Mouse (Mus musculus) Muller cell, postnatal 12 days (primary cell): ENCODE data around the gene Trim47.
A peak's percentile ranks its signal among the peaks of the same experiment; 100 is the strongest.
"Not testable (repeated sequence)": the region's sequence is repeated elsewhere in the genome, so short reads cannot be mapped to it uniquely, and the experiment has no call there.

Source experiments
- DNase-seq: peaks from one replicate; pipeline ENCODE4 v3.0.0-alpha.2; 2015; ENCODE audit errors: inconsistent ontology term

The Trim47 gene

DNA sequence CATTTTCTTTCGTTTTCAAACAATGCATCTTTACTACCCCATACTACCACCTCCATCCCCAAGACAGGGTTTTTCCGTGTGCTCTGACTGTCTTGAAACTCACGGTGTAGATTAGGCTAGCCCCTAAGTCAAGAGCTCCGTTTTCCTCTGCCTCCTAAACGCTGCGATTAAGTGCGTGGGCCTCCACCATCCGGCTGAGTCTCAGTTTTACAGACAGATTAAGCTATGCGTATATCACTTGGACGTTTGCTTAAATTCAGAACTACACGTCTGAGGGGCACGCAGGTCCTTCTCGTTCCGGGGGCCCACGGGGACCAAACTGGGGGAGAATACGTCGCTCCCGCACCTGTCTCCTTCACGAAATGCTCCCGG lies 11.1 kb upstream of the Trim47 start:
- DNase-seq: no peak

DNA sequence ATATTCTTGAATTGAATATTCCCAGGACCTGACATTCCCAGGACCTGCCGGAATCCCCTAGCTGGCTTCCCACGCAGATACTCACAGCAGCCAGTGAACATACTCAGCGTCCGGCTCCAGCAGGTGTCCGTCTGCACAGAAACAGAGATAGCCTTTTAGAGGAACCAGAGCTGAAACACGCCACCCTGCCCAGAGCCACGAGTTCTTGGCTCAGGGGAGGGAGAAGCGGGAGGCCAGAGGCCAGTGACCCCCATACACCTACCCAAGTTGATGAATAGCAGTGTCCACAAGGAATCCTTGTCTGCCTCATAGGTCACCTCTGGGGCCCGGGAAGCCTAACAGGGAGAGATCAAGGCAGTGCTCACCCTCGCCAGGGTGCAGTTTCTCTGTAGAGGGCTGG lies 7.2 kb upstream of the Trim47 start:
- DNase-seq: no peak

DNA sequence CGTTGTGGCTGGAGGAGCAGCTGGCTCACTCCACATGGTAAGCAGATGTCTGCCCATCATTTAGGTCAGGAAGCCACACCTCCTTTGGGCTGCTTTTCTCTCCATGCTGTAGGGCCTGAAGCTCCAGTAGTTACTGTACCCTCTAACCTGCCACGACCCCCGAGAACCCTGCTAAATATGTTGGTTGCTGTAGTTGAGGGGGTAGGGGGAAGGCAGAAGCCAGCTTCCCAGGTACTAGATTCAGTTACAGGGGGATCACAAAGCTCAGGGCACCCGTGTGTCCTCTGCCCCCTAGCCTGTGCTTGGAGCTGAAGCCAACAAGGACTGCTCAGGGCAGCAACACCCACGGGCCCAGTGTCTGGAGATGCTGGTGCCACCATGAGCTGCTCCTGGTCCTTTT lies 6.5 kb upstream of the Trim47 start:
- no peak for DNase-seq

DNA sequence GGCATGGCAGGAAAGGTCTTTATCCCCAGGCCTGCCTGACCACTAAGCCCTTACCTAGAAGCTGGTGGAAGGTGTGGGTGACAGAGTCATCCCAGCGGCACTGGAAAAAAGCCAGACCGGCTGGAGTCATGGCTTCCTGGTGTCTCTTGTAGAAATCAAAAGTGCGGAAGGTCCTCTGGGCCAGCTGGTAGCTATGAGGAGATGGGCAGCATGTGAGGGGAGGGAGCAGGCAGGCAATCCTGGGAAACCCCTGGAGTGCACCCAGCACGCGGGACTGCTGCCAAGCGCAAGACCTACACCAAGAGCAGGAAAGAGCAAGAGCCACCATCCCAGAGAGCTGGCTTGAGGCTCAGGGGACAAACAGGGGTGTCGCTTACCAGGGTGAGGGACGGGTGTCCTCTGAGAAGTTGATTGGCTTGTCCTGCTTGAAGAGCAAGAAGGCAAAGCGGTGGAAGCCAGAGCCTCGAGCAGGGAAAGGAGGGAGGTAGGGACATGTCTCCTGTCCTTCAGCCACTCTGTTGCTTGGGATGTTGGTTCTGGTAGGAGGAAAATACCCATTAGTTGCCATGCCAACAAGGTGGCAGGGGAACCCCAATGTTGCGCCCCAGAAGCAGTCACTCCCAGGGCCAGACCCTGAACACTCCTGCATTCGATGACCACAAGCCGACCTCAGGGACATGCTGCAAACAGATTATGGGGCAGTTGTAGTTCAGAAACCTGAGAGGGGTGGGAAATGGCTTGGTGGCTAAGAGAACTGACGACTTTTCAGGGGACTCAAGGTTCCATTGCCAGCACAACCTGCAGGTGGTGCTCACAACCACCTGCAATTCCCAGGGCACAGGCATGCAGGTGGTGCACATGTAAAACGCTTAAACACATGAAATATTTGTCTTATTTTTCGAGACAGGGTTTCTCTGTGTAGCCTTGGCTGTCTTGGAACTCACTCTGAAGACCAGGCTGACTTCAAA lies 5.6 kb upstream of the Trim47 start:
- no peak for DNase-seq

DNA sequence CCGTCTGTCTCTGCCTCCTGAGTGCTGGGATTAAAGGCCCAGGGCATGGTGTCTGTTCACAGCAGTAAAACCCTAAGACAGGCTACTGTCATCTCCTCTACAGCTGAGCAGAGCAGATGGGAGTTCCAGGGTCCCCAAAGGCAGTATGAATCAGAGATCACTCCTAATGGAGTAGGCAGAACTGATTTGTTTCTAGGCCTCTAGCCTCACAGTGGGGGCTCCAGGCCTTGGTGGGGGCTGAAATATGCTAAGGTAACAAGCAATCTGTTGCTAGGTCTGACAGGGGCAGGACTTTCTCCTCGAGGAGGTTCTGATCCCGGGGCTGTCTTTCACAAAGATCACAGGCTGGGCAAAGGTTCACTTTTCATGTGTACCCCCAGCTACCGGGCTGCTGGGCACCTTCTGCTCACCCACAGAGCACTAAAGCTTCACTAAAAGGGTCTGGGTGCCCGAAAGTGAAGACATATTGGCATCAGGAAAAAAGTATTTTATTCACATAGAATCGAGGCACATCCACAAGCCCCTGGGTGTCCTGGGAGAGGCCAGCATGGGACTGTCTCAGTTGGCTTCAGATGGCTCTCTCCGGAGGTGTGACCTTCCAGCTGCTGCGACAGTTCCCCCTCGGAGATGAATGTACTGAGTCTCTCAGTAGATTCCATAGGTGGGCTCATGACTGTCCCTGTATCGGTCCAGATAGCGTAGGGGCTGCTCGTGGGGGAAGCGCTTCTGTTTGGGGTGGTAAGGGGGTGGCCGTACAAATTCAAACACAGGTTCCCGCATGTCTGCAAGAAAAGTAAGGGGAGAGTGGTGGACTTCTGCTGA lies 4.5 kb upstream of the Trim47 start:
- DNase-seq: no peak

DNA sequence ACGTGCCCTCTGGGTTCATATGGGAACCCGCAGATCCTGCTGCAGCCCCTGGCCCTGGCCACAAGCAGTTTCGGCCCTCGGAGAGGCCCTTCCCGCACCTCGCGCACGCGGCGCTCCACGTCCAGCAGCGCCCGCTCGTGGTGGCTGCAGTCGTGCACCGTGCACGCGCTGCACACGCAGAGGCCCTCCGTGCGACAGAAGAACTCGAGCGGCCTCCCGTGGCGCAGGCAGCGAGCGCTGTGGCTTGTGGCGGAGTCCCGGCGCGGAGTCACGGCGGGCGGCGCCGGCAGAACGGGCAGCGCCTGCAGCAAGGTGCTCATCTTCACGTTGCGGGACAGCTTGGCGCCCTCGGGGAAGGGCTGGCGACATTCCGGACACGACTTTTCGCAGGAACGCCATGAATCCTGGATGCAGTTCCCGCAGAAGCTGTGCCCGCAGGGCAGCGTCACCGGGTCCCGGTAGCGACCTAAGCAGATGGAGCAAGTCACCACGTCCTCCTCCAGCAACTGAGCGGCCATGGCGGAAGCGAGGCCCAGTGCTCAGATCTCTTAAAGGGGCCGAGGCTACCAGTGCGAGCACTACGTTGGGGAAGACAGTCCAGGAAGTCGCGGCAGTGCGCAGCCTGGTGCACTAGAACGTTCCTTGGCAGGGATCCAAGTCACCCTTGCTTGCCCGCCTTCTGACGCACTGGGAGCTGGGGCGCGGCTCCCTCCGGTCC lies 3.6 kb upstream of the Trim47 start, which contains the start of gene Trim65:
TSS of gene Trim65 (minus strand) at position 641 of the 718 bp plus-strand sequence.
- peak; percentile 88 for DNase-seq

DNA sequence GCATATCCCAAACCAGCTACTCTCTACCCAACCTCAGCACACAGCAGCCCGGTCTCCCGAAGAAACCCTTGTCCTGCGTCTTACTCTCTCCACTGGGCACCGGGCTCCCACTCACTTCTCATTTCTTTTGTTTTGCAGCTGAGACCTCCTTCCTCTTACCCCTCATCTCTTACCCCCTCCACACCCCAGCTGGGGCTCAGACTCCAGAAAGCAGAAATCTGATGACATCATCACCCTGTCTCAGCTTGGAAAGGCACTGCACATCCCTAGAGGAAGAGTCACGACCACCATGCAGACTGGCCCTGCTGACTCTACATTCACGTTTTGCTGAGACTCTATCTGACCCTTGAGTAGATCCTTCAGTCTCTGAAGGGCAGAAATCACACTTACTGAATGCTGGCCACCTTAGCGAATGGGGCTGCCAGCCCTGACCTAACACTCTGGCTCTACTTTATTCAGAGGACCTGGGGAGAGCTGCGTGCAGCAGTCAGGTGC lies 3.0 kb upstream of the Trim47 start:
- no peak for DNase-seq

DNA sequence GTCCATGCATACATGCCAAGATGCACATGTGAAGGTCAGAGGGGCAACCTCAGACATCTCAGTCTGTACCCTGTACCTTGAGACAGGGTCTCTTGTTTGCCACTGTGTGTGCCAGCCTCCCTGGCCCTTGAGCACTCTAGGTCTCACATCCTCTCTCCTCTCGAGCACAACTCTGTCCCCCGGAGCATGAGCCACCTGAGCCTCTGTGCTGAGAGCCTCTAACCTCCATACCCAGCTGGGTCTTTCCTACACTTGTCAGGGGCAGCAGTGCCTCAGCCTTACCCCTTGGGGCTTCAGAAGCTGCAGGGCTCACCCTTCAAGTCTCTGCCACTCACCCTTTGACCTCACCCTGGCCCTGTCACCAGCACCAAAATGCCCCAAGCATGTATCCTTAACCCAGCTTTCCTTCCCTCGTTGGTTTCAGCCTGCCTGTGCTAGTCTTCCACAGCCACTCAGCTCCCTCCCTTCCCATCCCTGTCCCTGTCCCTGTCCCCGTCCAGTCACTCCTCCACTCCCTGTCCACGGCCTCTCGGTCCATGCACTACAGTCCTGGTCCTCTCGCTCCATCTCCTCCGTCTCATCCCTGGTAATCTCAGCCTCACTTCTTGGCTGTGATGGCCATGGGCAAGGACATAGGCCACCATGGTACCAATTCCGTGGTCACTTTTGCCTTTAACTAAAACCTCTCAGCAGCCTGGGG lies 2.2 kb upstream of the Trim47 start:
- no peak for DNase-seq

DNA sequence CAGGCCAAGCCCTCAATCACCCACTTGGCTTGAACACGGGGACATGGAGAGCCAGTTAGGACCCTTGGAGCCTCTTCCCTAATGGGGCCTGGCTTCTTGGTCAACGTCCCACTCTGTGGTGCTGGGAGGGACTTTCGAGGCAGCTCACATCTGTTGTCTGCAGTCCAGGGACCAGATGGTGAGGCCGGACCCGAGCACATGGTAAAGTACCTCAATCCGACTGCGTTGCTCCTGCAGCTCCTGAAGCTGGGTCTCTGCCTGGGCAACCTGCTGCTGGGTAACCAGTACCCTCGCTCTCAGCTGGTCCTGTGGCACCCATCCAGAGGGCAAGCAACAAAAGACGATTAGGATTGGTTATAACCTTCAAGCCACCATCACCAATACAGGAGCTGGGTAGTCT lies 976 bp upstream of the Trim47 start:
- DNase-seq: no peak

DNA sequence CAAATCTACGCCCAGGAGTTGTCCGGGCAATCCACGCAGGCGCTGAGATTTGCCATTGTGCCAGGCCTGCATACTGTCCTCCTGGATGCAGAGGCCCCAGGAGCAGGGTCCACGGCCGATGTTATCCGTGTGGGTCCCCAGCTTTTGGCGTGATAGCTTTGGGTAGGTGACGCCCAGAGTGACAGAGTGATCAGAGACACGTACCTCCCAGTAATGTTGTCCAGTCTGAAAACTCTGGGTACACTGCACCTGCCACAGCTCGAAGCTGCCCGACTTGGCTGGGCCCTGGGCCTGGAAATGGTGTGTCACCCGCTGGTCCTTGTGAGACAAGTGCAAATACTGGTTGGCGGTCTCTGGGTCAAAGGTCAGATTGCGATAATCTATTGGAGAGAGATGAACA lies 749 bp downstream of the Trim47 start:
- no peak for DNase-seq

DNA sequence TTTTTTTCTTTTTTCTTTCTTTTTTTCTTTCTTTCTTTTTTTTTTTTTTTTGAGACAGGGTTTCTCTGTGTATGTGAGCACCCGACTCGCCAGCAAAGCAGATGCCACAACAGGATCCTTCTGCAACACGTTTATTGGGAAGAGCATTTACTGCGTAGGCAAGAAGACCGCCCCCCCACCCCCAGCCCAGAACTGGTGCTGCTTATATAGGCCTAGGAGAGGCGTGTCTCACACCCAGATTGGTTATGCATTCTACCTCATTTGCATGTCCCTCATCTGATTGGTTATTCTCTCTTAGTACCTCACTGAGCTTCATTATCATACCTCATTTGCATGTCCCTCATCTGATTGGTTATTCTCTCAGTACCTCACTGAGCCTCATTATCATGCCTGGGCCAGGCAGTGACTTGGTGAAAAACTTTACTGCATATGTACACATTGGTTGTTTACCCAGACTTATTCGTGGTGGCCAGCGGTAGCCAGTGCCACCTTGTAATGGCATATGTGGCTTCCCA lies 5.2 kb downstream of the Trim47 start:
- not testable (repeated sequence) for DNase-seq

DNA sequence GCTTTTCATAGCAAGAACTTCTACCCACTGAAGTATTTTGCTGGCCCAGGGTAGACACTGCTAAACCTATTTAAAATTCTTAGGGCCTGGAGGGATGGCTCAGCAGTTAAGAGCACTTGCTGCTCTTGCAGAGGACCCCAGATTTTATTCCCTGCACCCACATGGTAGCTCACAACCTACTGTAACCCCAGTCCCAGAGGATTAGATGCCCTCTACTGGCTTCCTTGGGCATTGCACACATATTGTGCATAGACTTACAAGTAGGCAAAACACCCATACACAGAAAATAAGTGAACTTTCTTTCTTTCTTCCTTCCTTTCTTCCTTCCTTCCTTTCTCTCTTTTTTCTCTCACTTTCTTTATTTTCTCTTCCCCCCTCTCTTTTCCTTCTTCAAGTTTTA lies 9.2 kb downstream of the Trim47 start:
- no peak for DNase-seq

DNA sequence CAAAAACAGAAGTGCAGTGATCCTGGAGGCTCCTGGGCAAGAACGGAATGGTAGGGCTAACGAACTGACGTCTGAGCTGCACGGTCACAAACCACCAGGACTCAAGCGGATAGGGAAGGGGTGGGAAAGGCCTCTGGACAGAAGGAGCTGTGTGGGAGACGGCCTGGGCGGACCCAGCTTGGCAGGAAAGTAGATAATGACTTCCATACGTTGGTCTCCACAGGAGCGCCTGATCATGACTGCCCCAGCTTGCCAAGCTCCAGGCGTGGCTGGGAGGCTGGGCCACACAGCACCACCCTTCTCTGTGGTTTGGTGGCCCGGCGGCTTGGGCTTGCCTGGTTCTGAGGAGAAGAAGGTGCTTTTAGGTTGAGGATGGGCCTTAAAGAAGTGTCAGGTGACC lies 9.8 kb downstream of the Trim47 start:
- DNase-seq: no peak

DNA sequence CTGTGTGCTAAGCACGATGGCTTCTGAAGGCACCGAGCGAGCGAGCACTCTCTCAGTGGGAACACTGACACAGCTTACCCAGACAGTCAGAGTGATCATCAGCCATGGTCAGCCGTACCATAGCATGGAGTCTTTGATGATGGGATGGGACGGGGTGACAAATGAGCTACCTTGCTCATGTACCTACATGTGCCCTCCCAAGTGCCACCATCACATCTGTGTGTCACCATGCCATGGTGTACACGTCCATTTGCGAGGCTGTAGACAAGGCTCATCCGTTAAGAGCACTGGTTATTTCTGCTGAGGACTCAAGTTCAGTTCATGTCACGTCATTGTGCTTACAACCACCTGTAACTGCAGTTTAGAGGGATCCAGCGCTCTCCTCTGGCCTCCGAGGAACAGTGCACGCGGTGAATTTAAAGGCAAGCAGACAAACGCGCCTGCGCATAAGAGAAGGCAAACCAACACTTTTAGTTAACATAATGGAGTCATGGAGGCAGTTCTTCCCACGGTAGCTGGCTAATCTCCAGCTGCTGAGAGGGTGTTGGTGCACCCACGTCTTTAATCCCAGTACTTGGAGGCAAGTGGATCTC lies 15.3 kb downstream of the Trim47 start:
- no peak for DNase-seq

DNA sequence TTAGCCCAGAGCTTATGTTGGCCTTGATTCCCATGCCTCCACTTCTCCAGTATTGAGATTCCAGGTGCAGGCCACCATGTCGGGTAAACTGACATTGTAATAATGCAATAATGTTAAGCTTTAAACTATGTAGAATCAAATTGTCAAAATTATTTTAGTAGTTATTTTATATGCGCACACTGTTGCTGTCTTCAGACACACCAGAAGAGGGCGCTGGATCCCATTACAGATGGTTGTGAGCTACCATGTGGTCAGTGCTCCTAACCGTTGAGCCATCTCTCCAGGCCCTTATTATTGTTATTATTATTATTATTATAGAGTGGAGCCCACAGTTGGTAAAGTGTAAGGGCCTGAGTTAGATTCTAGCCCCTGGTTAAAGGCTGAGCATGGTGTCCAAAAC lies 15.9 kb downstream of the Trim47 start:
- DNase-seq: no peak

DNA sequence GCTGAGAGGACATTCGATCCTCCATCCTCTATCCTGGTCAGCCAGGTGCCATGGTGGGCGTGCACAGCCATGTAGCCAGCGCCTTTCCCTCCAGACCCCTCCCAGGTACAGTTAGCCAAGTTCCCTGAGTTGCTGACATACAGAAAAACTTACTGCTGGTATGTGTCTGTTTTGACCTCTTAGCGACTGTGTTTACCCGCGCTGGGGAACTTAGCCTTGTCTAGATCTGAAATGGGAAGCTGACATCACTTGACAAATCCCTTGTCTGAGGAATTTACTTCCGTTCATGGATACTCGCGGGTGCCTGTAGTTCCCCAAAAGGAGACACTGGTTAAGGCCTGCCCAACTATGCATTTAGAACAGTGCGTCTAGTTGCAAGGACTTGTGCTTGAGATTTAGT lies 16.5 kb downstream of the Trim47 start:
- no peak for DNase-seq

DNA sequence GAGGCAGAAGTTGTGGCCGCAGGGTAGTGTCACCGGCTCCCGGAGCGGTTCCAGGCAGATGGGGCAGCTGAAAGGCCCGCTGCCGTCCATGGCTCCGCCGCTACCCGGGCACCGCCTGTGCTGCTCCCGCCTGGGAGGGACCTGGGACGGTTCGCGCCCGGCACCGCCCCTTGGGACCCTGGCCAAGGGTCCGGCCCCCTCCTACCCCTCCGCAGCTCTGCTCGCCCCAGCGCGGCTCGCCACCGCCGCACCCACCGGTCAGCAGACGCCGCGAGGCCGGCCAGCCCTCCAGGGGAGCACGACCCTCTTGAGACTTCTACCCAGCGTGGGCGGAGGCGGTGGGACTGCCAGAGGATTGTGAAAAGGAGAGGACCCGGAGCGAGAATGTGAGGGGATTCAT lies 16.9 kb downstream of the Trim47 start:
- peak; percentile 68 for DNase-seq

DNA sequence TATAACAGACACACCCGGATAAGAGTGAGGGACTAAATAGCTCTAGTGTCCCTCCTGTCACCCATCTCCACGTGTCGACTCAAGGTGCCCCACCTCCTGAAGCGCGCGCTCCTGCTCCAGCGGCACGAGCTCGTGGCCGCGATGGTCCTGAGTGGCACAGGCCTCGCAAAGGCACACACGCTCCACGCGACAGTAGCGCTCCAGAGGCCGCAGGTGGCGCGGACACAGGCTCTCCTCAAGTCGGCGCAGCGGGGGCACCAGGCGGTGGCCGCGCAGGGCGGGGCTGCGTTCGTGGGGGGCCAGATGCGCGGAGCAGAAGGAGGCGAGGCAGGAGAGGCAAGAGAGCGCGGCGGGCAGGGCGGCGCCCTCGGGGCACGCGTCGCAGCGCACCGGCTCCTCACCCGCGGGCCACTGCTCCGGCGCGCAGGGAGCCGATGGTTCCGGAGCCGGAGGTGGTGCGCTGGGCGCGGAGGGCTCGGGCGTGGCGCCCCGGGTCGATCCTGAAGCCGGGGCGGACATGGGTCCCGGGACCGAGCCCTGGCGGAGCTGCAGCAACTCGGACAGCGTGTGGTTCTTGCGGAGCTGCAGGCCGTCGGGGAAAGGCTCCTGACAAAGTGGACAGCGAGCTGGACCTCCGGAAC lies 17.4 kb downstream of the Trim47 start:
- DNase-seq: peak; percentile 30

DNA sequence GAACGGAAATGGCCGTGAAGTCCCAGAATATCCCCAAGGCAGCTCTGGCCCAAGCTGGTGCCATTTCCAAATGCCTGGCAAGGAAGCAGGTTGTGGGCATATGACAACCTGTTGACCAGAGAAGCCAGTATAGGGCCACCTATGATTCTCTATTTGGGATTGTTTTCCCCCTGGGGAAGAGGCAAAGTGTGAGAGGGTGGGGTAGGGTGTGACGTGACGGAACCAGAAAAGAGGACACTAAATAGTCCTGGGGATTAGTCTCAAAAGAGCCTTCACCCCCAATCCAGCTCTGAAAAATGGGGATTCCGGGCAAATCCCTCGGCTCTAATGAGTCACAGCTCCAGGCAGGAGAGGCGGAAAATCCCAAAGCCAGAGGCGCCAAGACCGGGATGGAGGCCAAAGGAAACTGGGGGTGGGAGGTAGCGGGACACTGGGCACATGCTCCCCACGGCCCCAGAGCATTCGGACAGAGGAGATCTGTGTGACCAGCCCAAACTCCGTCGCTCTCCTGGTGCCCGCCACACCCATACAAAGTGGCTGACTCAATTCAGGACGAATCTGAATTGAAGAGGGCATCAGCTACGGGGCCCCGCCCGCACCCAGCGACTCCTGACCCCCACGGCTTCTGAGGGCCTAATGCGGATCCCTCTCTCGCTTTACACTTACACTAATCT lies 18.4 kb downstream of the Trim47 start:
- DNase-seq: peak; percentile 93
